Mouse (Mus musculus) frontal cortex, adult 2 months (tissue): ENCODE measurements around the gene Mboat7. TPM values are rescaled to one million over a fixed set of nuclear protein-coding genes. Genes with fewer than 3 reads are reported as not detected.
"Not testable (repeated sequence)": the region's sequence is repeated elsewhere in the genome, so short reads cannot be mapped to it uniquely, and the experiment has no call there.

Experiments used
- DNase-seq, 2 experiments: peaks; one replicate each; pipeline ENCODE4 v3.0.0; 2022; ENCODE audit warnings: low spot score in 1 of 2; ENCODE audit errors: extremely low spot score in 1 of 2
- polyA plus RNA-seq: library from polyadenylated mRNA; depleted of rRNA; stranded (reverse); fragments of >200 nt; gene quantifications from 2 replicates; pipeline ENCODE4 v1.2.3, GENCODE M21; 2012; rRNA removed

Gene Mboat7
- 128 and 139 TPM in 2 replicates for polyA plus RNA-seq

- DNase-seq = peak; percentile 98 to 99
Observed at GRCm38 (mm10) chr7:3692987-3693808, at the start of gene Mboat7. TSS of gene Mboat7 (minus strand) at chr7:3693523.

GRCm38 (mm10) chr7:3732675-3733074 lies 39.4 kb upstream of the Mboat7 start:
- DNase-seq = not testable (repeated sequence)

- not testable (repeated sequence) for DNase-seq
Observed at GRCm38 (mm10) chr7:3725459-3725858, 32.1 kb upstream of the Mboat7 start.

- DNase-seq = not testable (repeated sequence)
Observed at GRCm38 (mm10) chr7:3720268-3720667, 26.9 kb upstream of the Mboat7 start, which contains the start of gene Pirb. TSS of gene Pirb (minus strand) at chr7:3720391.

- DNase-seq = no peak
Observed at GRCm38 (mm10) chr7:3715249-3715648, 21.9 kb upstream of the Mboat7 start.

GRCm38 (mm10) chr7:3712264-3712942 lies 19.1 kb upstream of the Mboat7 start:
- no peak for DNase-seq

- no peak for DNase-seq
Observed at GRCm38 (mm10) chr7:3709000-3709399, 15.7 kb upstream of the Mboat7 start.

- DNase-seq = not testable (repeated sequence)
Observed at GRCm38 (mm10) chr7:3708447-3708980, 15.2 kb upstream of the Mboat7 start.

GRCm38 (mm10) chr7:3707568-3708413 lies 14.5 kb upstream of the Mboat7 start:
- no peak for DNase-seq

- DNase-seq = no peak
Observed at GRCm38 (mm10) chr7:3707027-3707426, 13.7 kb upstream of the Mboat7 start.

- DNase-seq = no peak
Observed at GRCm38 (mm10) chr7:3706343-3706934, 13.1 kb upstream of the Mboat7 start.

- DNase-seq = no peak
Observed at GRCm38 (mm10) chr7:3705911-3706310, 12.6 kb upstream of the Mboat7 start.

- not testable (repeated sequence) for DNase-seq
Observed at GRCm38 (mm10) chr7:3705461-3705860, 12.1 kb upstream of the Mboat7 start.

GRCm38 (mm10) chr7:3704475-3704874 lies 11.2 kb upstream of the Mboat7 start:
- DNase-seq = no peak

- peak; percentile 97 to 99 for DNase-seq
Observed at GRCm38 (mm10) chr7:3703879-3704441, 10.6 kb upstream of the Mboat7 start, which contains the start of gene Rps9. TSS of gene Rps9 (plus strand) at chr7:3703993.

- no peak for DNase-seq
Observed at GRCm38 (mm10) chr7:3703148-3703878, 10.0 kb upstream of the Mboat7 start.

GRCm38 (mm10) chr7:3698471-3698870 lies 5.1 kb upstream of the Mboat7 start:
- DNase-seq = no peak

GRCm38 (mm10) chr7:3694949-3695305 lies 1.6 kb upstream of the Mboat7 start:
- not testable (repeated sequence) for DNase-seq
